Mouse (Mus musculus) cerebellum, postnatal 4 days (tissue): Measurements from ENCODE around the gene Fbxo5.

Experiments
- DNase-seq, 2 experiments: peaks; one replicate each; pipeline ENCODE4 v3.0.0; 2022; ENCODE audit warnings: low spot score in 2 of 2, mixed read lengths in 1 of 2

Fbxo5 gene

DNA sequence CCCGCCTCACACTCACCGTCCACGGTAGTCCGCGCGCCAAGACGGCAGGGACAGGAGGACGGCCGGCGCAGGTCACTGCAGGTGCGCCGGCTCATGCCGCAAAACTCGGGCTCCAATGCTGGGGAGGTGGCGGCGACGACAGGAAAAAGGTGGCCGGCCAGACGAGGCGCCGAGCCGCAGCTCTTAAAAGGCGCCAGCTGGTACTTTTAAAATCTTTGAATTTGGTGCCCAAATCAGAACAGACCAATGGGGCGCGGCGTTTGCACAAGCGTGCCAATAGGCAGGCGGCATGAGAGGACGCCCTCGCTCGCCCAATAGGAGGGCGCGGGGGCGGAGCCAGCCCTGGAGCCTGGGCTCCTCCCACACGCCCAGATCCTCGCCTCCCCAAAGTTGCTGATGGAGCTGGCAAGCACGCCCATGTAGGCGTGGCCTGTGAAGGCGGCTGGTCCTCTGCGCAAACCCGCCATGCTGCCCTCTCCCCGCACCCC lies at the start of gene Fbxo5:
TSS of gene Fbxo5 (minus strand) at position 358 of the 488 bp plus-strand sequence.
- DNase-seq, result peak; percentile 89 to 98

DNA sequence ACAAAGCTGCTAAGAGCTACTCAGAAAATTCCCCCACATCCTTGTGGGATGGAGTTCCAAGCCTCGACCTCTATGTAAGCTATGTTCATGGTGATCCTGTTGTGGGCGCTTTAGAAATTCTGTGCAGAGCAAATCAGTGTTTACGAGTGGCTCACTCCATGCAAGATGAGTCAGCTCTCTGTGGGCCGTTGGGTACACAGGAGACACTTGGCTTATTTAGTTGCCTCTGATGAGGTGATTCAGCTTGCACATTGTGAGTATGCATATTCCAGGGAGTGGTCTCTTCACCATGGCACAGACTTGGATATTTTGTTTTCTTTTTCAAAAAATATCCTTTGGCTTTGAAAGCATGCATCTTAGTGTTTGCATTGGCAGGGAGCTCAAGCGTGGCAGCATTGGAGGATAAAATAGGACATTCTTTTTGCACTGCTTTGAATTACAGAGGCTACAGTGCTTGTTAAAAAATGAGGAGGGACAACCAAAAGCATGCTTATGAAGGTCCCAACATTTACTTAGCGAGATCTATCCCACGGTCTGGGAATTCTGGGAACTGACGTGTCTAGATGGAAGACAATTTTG lies 48.0 kb upstream of the Fbxo5 start:
- no peak for DNase-seq

DNA sequence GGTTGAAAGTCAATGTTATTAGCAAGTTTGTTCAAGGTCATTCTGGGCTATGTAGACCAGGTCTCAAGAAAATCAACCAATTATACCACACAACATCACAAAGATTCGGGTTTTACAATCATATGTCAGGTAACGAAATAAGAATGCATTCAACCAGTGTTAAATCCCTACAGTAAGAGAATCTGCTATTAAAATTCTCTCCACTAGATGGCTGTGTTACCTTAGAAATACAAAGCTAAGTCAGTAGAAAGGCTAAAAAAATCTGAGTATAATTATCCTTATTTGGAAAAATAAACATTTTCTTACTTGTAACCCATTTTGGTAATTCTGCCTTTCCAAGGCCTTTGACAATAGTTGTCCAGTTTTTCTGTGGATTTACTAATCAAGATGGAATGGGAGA lies 41.5 kb upstream of the Fbxo5 start:
- DNase-seq, result no peak

DNA sequence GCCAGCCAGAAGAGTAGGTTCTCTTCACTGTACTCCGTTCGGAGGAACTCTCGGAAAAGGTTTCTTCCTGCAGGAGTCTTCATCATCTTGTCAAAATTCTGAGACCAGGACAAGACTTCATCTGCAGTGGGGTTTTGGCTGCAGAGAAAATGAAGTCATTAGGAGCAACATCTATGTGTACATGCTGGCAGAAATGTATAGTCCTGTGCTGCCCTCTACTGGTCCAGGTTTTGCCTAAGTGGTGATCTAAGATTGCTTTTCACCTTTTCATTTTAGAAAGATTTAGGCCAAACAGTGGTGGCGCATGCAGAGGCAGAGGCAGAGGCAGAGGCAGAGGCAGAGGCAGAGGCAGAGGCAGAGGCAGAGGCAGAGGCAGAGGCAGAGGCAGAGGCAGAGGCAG lies 36.0 kb upstream of the Fbxo5 start:
- peak in 1 of 2 experiments; percentile 40 for DNase-seq

DNA sequence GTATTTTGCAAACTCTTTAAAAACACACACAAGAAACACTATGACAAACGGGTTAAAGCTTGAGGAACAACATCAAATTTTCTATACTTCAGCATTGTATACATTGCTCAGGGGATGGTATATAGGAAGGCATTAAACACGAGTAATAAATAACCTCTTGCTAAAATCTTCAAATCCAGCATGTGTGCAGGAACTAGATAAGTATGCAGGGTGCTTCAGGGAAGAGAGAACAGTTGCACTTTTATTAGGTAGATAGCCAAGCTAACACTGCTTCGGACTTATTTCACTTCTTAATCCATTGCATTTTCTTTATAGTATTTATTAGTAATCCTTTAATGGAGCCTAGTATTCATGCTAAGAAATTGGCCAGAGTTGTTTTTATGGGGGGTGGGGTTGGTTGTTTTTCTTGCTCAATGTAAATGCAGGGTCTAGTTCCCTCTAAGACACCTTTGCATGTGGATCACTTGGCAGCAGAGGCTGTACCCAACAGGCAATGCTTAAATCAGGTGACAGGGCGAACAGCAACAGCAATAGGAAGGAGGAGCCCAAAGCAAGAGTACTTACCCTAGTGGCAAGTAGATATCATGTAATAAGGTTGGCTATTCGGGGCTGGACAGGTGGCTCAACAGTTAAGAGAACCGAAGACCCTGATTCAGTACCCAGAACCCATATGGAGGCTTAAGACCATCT lies 21.1 kb upstream of the Fbxo5 start:
- no peak for DNase-seq

DNA sequence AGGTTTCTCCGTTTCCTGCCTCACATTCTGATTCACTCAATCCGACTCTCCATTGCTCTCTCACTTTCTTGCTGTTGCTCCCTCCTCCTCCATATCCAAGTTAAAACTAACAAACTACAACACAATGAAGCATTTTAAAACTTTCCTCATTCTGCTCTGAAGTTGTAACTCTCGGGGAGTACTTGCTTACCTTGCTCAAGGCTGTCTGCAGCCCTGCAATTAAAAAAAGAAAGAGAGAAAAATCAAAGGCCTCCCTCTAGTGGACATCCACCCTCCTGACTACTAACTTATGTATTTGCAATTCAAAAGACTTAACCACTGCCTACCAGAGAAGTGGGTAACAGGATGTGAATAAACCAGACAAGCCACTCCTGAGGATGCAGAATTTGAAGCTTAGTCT lies 19.4 kb upstream of the Fbxo5 start:
- DNase-seq, result peak in 1 of 2 experiments; percentile 17

DNA sequence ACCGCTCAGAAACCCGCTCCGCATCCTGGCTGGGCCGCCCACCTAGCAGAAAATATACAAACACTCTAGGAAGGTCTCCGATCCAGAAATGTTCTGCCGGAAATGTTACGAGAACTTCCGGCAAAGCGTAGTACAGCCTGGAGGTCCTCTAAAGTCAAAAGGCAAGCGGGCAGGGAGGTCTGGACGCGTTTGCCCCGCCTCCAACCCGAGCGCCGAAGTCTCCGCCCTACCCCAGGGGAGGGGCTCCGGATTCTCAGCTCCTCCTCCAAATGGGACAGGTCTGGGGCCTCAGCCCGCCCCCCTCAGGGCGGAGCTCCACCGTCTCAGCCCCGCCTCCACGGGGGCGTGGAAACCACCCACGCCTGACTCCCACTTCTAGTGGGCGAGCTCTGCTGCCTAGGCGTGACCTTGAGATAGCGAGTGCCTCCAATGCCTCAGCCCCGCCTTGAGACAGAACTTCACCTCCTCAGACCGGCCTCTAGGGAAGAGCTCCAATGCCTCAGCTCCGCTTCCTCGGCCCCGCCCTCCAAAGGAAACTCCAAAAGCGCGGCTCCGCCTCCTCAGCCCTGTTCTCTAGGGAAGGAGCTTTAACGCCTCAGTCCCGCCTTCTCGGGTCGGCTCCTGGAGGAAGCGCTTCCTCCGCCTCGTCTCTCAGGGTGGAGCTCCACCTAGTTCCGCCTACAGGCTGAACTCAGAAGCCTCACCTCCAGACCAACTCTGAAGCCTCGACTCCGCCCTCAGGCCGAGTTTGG lies 18.5 kb upstream of the Fbxo5 start, which contains the start of gene Mtrf1l:
TSS of gene Mtrf1l (minus strand) at position 171 of the 752 bp plus-strand sequence.
- peak; percentile 89 to 94 for DNase-seq

DNA sequence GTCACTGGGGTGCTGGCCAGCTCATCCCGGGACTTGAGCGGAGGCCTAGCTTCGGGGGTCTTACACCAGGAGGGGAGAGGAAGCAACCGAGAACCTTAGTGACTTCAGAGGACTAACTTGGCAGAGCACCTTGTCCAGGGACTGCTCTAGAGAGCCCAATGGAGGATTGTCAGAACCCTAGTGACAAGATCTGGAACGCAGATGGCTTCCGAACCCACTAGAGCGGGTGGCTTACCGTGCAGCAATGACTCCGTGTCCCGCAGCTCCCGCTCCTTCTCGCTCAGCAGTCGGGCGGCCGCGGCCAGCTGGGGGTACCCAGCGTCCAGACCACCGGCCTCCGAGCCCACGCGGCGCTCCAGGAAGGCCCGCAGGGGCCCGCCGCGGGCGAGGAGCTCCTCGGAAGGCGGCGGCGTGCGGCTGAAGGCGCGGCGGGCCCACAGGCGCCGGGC lies 17.9 kb upstream of the Fbxo5 start:
- DNase-seq, result peak in 1 of 2 experiments; percentile 31

DNA sequence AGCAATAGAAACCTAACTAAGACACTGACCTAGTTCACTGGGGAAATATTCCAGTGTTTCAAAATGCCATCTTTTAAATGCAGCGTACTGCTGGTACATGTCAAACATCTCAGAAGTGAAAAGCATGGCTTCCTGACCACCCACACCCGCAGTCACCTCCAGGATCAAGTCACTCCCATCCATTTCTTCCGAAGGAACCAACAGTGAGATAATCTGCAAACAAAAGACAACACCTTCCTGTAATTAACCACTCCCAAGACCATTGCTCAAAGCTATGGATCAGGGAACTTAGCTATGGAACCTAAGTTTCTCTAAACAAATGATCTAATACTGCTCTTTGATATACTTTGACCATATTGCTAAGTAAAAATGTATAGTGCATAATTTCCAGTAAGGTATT lies 13.4 kb upstream of the Fbxo5 start:
- DNase-seq, result no peak

DNA sequence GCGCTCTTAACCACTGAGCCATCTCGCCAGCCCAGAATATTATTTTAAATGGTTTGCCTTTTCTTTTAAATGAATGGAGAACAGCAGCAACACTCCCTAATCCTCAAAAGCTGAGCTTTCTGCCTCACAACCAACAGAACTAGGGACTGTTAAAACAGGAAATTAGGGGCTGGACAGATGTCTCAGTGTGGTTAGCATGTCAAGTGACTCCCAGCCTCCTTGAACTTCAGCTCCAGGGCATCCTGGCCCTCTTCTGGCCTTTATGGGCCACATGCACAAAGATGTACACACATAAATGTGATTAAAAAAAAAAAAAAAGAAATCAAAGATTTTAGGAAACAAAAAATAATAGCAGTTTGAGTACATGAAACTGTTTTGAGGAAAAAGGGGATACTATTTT lies 10.6 kb upstream of the Fbxo5 start:
- no peak for DNase-seq

DNA sequence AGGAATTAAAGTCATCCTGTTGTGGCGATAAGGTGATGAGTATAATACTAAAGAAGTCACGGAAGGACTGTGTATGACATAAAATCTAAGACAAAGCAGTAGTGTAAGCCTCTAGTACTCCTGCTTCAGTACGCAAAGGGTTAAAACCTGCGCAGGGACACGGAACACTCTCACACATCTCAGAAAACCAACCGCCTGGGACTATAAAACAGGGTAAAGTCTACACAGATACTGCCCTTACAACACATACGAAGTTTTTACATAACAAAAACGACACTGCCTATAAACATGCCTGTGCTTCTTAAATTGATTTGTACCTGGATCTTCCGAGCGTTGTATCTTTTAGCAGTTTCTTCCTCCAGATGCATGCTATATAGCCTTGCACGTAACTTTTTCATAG lies 8.3 kb upstream of the Fbxo5 start:
- no peak for DNase-seq

DNA sequence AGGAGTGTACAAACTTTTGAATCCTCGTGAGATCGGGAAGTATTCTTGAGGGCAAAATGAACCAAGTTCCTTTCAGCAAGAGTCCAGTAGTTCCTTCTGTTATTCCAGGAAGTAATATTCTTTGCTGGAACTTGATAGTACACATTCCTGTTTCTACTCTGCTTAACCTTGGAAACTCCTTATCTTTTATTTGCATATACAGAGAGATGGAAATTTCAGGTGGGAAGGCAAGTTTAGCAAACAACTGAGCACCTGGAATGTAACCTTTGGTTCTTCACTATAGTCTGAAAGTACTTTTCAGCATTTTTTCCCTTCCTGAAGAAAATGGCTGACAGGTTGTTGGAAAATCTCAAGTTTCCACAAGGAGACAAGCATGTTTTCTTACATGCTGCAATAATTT lies 2.3 kb upstream of the Fbxo5 start:
- no peak for DNase-seq

DNA sequence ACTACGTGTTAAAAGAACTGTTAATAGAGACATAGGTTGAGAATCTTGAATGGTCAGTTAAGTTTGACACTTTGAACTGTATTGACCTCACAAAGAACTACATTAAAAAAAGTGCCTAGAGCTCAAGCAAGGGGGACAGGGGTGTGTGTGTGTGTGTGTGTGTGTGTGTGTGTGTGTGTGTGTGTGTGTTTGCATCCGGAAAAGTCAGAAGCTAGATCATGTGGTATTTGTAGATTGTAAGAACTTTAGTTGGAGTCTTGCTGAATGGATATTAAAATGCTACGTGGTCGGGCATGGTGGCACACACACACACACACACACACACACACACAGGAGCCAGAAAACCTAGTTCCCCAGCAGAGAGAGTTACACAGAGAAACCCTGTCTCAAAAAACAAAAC lies 1.6 kb upstream of the Fbxo5 start:
- no peak for DNase-seq

DNA sequence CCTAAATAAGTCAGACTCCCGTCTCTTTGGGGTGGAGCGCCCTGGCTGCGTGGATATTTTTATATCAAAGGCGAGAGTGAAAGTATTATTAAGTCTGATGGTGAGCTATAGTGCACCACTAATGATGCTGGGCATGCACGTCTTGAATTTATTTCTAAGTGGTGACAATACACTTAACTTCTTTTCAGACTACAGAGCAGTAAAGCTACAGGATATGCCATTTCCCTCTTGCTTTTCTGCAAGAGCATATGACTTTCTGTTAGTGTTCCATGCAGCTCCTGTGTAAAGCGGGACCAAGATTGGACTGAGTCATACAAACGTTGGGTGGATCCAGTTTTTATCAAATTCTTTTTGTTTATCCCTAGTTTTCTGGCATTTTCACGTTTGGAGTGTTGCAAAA lies 1.0 kb upstream of the Fbxo5 start:
- no peak for DNase-seq

DNA sequence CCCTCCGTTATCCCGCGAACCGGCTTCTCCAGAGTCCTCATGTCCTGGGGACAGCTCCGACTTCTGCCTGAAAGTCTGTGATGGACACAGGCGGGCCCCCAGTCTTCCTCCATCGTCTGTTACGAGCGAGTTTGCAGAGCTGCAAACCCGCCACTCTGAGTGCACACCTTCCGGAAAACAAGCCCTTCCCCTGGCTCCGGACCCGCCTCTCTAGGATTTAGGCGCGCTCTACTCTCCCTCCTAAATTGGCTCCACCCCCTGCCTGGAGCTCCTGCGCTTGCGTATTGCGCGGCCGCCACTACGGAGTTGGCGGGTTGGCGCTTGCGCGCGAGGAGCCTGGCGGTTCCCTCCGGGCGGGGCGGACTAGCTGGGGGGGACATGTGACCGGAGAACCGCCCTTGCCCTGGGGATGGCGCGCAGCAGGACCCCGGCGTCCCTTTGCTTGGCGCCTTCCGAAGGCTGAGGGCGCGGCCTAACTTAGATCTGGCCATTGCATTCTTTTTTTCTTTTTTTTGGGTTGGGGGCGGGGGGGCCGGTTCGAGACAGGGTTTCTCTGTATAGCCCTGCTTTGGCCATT lies 419 bp upstream of the Fbxo5 start:
- DNase-seq, result peak; percentile 88 to 93

DNA sequence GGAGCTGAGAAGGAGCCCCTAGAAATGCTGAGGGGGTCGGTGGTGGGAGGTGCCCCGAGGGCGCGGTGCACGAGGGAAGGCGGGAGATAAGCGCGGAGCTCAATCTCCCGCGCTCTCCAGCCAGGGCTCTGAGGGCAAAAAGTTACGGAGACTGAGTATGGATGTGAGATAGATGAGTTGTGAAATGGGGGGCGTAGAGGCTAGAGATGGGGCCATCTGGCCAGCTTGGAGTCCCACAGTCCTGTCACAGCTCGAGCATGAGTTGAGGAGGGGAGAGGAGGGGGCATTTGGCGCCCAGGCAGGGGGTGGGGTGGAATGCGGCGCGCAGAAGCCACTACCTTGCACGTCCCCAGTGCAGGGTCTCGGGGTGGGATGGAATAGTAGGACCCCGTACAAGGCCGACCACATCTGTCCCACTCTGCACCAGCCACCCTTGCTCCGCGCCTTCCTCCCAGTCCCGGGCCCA lies 676 bp downstream of the Fbxo5 start:
- DNase-seq, result peak in 1 of 2 experiments; percentile 21

DNA sequence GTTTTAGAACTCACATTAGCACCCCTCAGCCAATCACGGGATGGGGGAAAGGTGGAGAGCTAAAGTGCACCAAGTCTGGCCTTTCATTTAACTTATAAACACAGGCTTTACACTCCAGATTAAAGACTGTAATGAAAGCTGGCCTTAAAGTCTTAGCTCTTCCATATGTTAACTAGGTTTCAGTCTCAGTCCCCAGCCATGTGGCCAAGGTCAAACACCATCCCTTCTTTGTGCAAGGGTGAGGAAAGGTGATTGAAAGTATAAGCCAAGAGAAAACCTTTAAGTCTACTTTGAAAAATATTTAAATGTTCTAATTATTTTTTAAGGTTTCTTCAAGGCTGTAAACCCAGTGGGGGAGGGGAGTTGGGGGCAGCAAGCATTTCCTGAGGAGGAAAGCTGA lies 1.7 kb downstream of the Fbxo5 start:
- DNase-seq, result no peak

DNA sequence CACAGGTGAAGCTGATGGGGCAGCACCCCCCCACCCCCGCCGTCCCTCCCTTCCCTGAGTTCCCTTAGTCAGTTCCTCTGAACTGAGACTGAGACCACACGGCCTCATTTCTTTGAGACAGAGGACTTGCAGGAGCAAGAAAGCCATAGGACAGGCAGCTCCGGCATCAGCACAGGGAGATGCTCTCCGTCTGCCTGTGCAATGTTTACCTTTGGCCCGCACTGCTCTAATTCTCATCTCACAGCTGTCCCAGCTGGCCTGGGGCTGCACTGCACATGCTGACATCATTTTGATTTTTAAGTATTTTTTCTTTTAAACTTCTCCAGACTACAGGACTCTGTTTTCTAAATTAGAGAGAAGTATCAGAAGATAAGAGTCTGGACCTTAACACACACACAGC lies 2.5 kb downstream of the Fbxo5 start:
- DNase-seq, result no peak

DNA sequence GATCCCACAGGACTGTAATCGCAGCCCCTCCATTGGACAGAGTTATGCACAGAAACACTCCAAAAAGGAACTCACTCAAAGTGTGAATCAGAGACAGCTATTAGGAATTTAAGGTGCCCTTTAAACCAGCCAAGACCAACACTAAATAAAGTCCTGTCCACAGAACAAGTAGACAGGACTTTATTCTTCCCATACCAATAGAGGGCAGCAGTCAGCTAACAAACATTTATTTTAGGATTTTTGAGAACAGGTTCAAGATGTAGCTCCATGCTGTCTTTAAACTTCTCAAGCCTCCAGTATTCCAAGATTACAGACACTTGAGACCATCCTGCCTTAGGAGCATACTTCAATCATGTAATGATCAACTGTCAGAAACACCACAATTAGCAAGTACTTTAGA lies 4.9 kb downstream of the Fbxo5 start:
- DNase-seq, result no peak

DNA sequence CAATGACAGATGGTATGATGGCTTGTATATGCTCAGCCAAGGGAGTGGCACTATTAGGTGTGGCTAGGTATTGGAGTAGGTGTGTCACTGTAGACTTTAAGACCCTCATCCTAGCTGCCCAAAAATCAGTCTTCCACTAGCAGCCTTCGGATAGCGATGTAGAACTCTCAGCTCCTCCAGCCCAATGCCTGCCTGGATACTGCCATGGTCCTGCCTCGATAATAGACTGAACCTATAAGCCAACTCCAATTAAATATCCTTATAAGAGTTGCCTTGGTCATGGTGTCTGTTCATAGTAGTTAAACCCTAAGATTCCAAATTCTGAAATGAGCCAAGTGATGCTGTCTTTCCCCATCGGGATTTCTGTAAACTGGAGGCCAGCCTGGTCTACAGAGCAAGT lies 7.3 kb downstream of the Fbxo5 start:
- no peak for DNase-seq

DNA sequence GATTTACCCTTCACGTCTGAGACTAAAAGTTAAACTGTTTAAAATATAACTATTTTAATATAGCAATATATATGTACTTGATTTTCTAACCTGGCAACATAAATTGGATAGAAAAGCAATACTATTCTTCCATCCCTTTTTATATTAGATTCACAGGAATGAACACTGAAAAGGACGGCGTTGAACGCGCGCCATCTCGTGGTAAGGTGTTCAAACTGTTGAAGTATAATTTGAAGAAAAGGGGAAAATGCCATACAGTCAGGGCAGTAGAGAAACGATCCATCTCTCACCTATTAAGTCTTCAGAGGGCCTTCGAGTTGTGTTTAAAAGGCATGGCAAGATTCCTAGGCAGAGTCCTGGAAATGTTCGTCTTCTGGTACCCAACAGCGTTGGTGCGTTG lies 14.7 kb downstream of the Fbxo5 start:
- peak; percentile 52 to 69 for DNase-seq

DNA sequence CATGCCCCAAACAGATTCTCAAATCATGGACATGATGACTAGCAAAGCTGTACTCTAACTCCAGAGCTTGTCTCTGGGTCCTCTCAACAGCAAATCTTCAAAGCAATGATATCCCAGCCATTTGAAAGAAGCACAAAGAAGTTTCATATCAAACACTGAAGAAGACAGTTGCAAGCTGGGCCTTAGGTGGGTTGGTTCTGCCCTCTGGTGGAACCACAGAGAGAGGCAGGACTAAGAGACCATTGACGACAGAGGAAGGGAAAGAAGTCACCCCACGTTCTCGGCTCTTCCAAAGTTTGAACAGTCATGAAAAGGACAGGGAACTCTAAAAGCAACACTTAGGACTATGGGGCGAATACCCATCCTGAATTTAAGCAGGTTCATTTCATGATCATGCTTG lies 18.5 kb downstream of the Fbxo5 start:
- DNase-seq, result peak in 1 of 2 experiments; percentile 30
